Mouse (Mus musculus) ovary, postnatal 14 days (tissue): ENCODE results near the gene Paxx.

Experiments
- DNase-seq: peaks from one replicate; pipeline ENCODE4 v3.0.0; 2022; ENCODE audit warnings: low spot score

Gene Paxx

DNA sequence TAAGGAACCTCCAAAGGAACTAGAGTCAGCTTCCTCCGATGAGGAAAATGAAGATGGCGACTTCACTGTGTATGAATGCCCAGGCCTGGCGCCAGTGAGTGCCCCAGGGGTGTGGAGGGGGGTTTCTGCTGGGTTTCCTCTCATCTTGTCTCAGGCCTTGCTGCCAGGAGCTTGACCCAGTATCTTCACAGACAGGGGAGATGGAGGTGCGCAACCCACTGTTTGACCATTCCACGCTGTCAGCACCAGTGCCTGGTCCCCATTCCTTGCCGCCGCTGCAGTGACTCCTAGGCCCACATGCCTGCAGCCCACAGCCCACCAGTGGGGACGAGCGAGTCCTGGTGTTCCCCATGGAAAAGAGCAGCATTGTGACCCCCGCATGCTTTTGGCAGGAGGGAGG is 52.0 kb downstream of the Paxx start:
- no peak for DNase-seq
